Mouse (Mus musculus) thymus, postnatal 25 days (tissue): Measurements from ENCODE around the gene Dmc1.

Source experiments
- DNase-seq: peaks from one replicate; pipeline ENCODE4 v3.0.0; 2022

The Dmc1 gene

GRCm38 (mm10) chr15:79604990-79605665 is at the start of gene Dmc1:
Gene Dmc1 (minus strand): TSS chr15:79605109.
- peak; percentile 58 for DNase-seq

GRCm38 (mm10) chr15:79651481-79651880 is 46.6 kb upstream of the Dmc1 start:
- peak; percentile 11 for DNase-seq

- peak; percentile 59 for DNase-seq
Observed at GRCm38 (mm10) chr15:79650569-79650968, 45.7 kb upstream of the Dmc1 start.

- no peak for DNase-seq
Observed at GRCm38 (mm10) chr15:79648130-79648529, 43.2 kb upstream of the Dmc1 start.

GRCm38 (mm10) chr15:79645483-79645882 is 40.6 kb upstream of the Dmc1 start:
- DNase-seq, result no peak

GRCm38 (mm10) chr15:79641135-79641817 is 36.4 kb upstream of the Dmc1 start:
- DNase-seq, result no peak

- no peak for DNase-seq
Observed at GRCm38 (mm10) chr15:79630471-79630870, 25.6 kb upstream of the Dmc1 start.

GRCm38 (mm10) chr15:79619770-79620414 is 15.0 kb upstream of the Dmc1 start:
- no peak for DNase-seq

- DNase-seq, result no peak
Observed at GRCm38 (mm10) chr15:79618456-79618855, 13.5 kb upstream of the Dmc1 start.

GRCm38 (mm10) chr15:79617135-79617534 is 12.2 kb upstream of the Dmc1 start:
- DNase-seq, result no peak

- DNase-seq, result no peak
Observed at GRCm38 (mm10) chr15:79616729-79617128, 11.8 kb upstream of the Dmc1 start.

- DNase-seq, result no peak
Observed at GRCm38 (mm10) chr15:79615501-79615900, 10.6 kb upstream of the Dmc1 start.

- no peak for DNase-seq
Observed at GRCm38 (mm10) chr15:79609226-79609625, 4.3 kb upstream of the Dmc1 start.

GRCm38 (mm10) chr15:79608214-79608613 is 3.3 kb upstream of the Dmc1 start:
- no peak for DNase-seq

GRCm38 (mm10) chr15:79607757-79608156 is 2.8 kb upstream of the Dmc1 start:
- DNase-seq, result peak; percentile 52

GRCm38 (mm10) chr15:79606161-79606560 is 1.3 kb upstream of the Dmc1 start:
- DNase-seq, result no peak

- DNase-seq, result no peak
Observed at GRCm38 (mm10) chr15:79600176-79600575, 4.7 kb downstream of the Dmc1 start.

GRCm38 (mm10) chr15:79598715-79599114 is 6.2 kb downstream of the Dmc1 start:
- no peak for DNase-seq

- no peak for DNase-seq
Observed at GRCm38 (mm10) chr15:79581581-79581980, 23.3 kb downstream of the Dmc1 start.

- peak; percentile 58 for DNase-seq
Observed at GRCm38 (mm10) chr15:79577671-79578426, 27.1 kb downstream of the Dmc1 start.

GRCm38 (mm10) chr15:79576947-79577346 is 28.0 kb downstream of the Dmc1 start:
- peak; percentile 20 for DNase-seq

- DNase-seq, result no peak
Observed at GRCm38 (mm10) chr15:79575543-79576222, 29.2 kb downstream of the Dmc1 start.

- DNase-seq, result no peak
Observed at GRCm38 (mm10) chr15:79562417-79562816, 42.5 kb downstream of the Dmc1 start.
